Mouse (Mus musculus): ENCODE results near the gene Slc25a23.
A peak's percentile ranks its signal among the peaks of the same experiment; 100 is the strongest.

Gene Slc25a23

GRCm38 (mm10) chr17:57059486-57059977 is at the start of gene Slc25a23:
Gene Slc25a23 (minus strand): TSS chr17:57059863.
- peak; percentile 64 for DNase-seq (ENCODE audit: low spot score)

DNA sequence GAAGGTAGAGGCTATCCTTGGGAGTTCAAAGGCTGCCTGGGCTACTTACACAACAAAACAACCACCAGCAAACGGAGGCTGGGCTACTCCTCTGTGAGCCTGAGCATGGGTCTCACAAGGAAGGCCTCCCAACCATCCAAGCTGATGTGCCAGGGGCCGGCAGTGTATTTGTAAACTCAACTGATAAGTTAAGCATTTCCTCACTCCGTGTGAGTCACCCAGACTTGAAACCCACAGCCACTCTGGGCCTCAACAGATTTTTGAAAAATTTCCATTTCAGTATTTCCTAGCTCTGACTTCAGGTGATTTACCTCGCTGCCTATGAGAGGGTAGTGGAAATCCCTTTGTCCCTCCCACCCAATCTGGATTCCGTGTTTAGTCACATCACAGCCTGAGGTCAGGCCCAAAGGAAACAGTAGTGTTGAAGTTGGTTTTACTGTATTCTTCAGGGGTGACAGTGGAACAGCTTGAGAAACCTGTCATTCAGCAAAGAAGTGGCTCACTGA is 49.1 kb upstream of the Slc25a23 start:
- DNase-seq (ENCODE audit: low spot score): no peak

GRCm38 (mm10) chr17:57108040-57108665 is 48.5 kb upstream of the Slc25a23 start:
- DNase-seq (ENCODE audit: low spot score): no peak

- no peak for DNase-seq (ENCODE audit: low spot score)
These were observed 47.4 kb upstream of the Slc25a23 start for GRCm38 (mm10) chr17:57107064-57107463.

- DNase-seq (ENCODE audit: low spot score): no peak
These were observed 46.3 kb upstream of the Slc25a23 start for GRCm38 (mm10) chr17:57106035-57106368.

- DNase-seq (ENCODE audit: low spot score): peak; percentile 37
These were observed 45.7 kb upstream of the Slc25a23 start, which contains the start of gene Tnfsf9 for GRCm38 (mm10) chr17:57105181-57106034. Gene Tnfsf9 (plus strand): TSS chr17:57105325.

GRCm38 (mm10) chr17:57104496-57104895 is 44.8 kb upstream of the Slc25a23 start:
- DNase-seq (ENCODE audit: low spot score): no peak

DNA sequence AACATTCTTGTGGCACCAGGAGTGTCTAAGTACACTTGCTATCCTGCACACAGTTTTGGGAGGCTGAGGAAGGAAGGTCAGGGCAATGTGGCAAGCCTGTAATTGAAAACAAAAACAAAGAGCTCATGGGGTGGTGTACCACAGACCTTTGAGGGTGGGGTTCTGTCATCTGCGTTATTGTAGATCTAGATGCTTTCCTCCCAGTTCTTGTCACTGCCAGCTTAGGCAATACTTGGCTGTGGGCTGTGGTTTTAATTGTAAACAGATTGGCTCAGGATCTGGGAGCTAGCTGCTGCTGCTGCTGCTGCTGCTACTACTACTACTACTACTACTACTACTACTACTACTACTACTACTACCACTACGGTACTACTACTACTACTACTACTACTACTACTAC is 42.6 kb upstream of the Slc25a23 start:
- no peak for DNase-seq (ENCODE audit: low spot score)

- DNase-seq (ENCODE audit: low spot score): no peak
These were observed 40.1 kb upstream of the Slc25a23 start for GRCm38 (mm10) chr17:57099629-57100325.

- no peak for DNase-seq (ENCODE audit: low spot score)
These were observed 38.7 kb upstream of the Slc25a23 start for GRCm38 (mm10) chr17:57098321-57098720.

- peak; percentile 86 for DNase-seq (ENCODE audit: low spot score)
These were observed 36.9 kb upstream of the Slc25a23 start for GRCm38 (mm10) chr17:57096623-57096920.

DNA sequence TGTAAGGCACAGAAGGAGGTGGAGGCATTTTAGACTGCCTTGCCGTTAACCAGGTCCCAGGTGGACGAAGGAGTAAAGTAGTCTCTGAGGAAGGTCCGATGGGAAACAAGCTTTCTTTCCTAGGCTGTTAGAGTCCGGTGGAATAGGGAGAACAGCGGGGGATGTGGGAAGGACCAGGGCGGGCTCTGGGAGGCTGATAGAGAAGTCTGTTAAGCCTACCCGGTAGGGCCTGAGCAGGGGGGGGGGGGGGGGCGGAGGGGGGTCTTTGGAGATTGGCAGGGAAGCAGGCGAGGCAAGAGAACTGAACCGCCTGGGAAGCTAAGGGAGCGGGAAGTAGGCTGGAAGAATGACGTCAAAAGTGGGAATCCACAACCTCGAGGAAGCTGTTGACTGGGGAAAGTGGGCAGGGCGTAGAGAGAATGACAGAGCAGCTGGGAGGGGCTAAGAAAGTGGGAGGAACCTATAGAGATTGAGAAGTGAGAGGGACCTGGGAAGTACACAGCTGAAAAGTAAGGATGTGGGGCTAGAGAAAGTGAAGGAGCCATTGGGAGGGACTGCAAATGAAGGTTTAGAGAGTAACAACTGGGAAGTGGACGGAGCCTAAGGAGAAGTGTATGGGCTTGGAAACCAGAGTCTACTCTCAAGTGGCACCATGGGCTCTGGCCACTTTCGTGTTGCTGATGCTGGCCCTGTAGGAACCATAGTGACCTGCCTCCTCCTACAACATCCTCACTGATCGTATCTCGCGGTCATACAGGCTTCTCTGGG is 36.4 kb upstream of the Slc25a23 start:
- DNase-seq (ENCODE audit: low spot score): peak; percentile 56

- DNase-seq (ENCODE audit: low spot score): no peak
These were observed 34.6 kb upstream of the Slc25a23 start for GRCm38 (mm10) chr17:57094222-57094621.

GRCm38 (mm10) chr17:57087049-57087832 is 27.6 kb upstream of the Slc25a23 start, which contains the start of gene Tubb4a:
Gene Tubb4a (minus strand): TSS chr17:57087782.
- DNase-seq (ENCODE audit: low spot score): no peak

GRCm38 (mm10) chr17:57085970-57086757 is 26.5 kb upstream of the Slc25a23 start:
- no peak for DNase-seq (ENCODE audit: low spot score)

GRCm38 (mm10) chr17:57082481-57082880 is 22.8 kb upstream of the Slc25a23 start:
- no peak for DNase-seq (ENCODE audit: low spot score)

DNA sequence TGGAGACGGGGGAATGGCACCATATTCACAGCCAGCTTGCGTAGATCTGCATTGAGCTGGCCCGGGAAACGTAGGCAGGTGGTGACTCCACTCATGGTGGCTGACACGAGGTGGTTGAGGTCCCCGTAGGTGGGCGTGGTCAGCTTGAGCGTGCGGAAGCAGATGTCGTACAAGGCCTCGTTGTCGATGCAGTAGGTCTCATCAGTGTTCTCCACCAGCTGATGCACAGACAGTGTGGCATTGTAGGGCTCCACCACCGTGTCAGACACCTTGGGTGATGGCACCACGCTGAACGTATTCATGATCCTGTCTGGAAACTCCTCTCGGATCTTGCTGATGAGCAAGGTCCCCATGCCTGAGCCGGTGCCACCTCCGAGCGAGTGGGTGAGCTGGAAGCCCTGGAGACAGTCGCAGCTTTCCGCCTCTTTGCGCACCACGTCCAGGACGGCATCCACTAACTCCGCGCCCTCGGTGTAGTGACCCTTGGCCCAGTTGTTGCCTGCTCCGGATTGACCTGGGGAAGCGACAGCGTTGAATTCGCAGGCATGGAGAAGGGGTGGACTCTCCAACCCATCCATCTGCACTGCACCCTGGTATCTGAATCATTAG is 21.7 kb upstream of the Slc25a23 start:
- no peak for DNase-seq (ENCODE audit: low spot score)

DNA sequence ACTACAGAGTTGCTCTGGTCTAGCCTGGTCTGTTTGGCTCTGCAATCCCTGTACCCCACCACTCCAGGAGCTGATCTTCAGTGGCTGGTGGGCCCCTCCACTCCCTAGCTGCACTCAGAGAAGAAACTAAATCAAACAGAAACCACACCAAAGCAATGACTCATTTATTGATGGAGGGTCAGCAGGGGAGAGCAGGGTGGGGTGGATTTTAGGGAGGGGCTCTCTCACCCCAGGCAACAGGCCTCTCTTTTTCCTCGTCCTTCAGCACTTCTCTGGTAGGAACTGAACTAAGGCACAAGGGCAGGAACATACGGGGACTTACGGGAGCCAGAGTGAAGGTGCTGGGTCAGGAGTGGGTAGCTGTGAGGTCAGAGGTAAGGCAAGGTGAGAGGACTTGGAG is 20.3 kb upstream of the Slc25a23 start:
- DNase-seq (ENCODE audit: low spot score): no peak

GRCm38 (mm10) chr17:57078336-57078735 is 18.7 kb upstream of the Slc25a23 start, which contains the start of gene Dennd1c:
Gene Dennd1c (minus strand): TSS chr17:57078514.
- no peak for DNase-seq (ENCODE audit: low spot score)

DNA sequence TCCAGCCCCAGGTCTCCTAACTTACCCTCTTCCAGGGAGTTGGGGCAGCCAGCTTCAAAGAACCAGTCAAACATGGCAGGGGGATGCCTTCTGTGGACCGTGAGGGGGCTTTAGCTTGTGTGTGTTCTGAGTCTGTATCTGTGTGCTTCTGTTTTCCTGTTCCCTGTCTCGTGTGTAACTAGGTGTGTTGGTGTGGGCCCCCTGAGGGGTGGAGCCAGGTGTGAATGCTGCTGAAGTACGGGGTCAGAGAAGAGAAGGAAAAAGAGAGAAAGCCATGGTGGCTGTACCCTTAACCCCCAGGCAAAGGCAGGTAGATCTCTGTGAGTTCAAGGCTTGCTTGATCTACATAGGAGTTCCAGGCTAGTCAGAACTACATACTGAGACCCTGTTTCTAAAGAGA is 17.3 kb upstream of the Slc25a23 start:
- DNase-seq (ENCODE audit: low spot score): no peak

All from urinary bladder, postnatal 14 days (tissue).